Mouse (Mus musculus): ENCODE measurements around the gene H2al1i. TPM values are rescaled to one million over a fixed set of nuclear protein-coding genes. Genes with fewer than 3 reads are reported as not detected.
"Not testable (repeated sequence)": the region's sequence is repeated elsewhere in the genome, so short reads cannot be mapped to it uniquely, and the experiment has no call there.

The H2al1i gene
- polyA plus RNA-seq, 1 experiment from 2014 or later = not detected

GRCm38 (mm10) chrX:11311634-11312033 lies 12.8 kb upstream of the H2al1i start, which contains the start of gene H2al1e:
Gene H2al1e (plus strand): TSS chrX:11311934.
- not testable (repeated sequence) for H3K27ac ChIP-seq (ENCODE audit: low read length); H3K36me3 ChIP-seq (ENCODE audit: insufficient read depth, low read length); ATAC-seq; H3K4me2 ChIP-seq (replicated peaks; ENCODE audit: low read depth, low read length); H3K4me1 ChIP-seq (ENCODE audit: insufficient read depth, low read depth, low read length); H3K4me3 ChIP-seq (ENCODE audit: low read depth, low read length); DNase-seq (ENCODE audit: low spot score); H3K27me3 ChIP-seq (replicated peaks; ENCODE audit: insufficient read depth, low read length); H3K9me3 ChIP-seq (ENCODE audit: low read length); H3K9ac ChIP-seq (replicated peaks; ENCODE audit: low read depth)
- WGBS = no CpG with 5 or more reads among the region's 3 CpGs

DNA sequence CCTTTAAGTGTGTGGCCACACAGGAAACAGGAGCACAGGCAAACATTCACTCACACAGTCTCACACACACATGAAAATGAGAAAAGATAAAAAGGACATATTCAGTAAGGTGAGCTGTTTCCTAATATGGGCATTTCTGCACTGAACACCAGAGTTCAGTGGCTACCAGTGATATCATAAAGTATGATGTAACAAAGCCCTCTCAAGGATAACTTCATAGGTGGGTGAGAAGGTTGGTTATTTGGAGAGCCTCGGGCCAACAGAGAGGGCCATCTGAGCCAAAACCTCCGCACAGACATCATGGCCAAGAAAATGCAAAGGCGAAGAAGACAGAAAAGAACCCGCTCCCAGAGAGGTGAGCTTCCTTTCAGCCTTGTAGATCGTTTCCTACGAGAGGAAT lies 9.6 kb upstream of the H2al1i start, which contains the start of gene H2al1f:
Gene H2al1f, plus strand, starts transcription at position 301 of the 400 bp plus-strand sequence.
- not testable (repeated sequence) for ATAC-seq; H3K9me3 ChIP-seq (ENCODE audit: low read length); H3K27ac ChIP-seq (ENCODE audit: low read length); H3K4me1 ChIP-seq (ENCODE audit: insufficient read depth, low read depth, low read length); DNase-seq (ENCODE audit: low spot score); H3K4me2 ChIP-seq (replicated peaks; ENCODE audit: low read depth, low read length); H3K9ac ChIP-seq (replicated peaks; ENCODE audit: low read depth); H3K36me3 ChIP-seq (ENCODE audit: insufficient read depth, low read length); H3K27me3 ChIP-seq (replicated peaks; ENCODE audit: insufficient read depth, low read length); H3K4me3 ChIP-seq (ENCODE audit: low read depth, low read length)
- no CpG with 5 or more reads among the region's 6 CpGs for WGBS

GRCm38 (mm10) chrX:11317956-11318355 lies 6.5 kb upstream of the H2al1i start, which contains the start of gene H2al1g:
Gene H2al1g (plus strand): TSS chrX:11318256.
- H3K27ac ChIP-seq (ENCODE audit: low read length); DNase-seq (ENCODE audit: low spot score); ATAC-seq; H3K4me3 ChIP-seq (ENCODE audit: low read depth, low read length); H3K4me1 ChIP-seq (ENCODE audit: insufficient read depth, low read depth, low read length); H3K9ac ChIP-seq (replicated peaks; ENCODE audit: low read depth); H3K9me3 ChIP-seq (ENCODE audit: low read length); H3K27me3 ChIP-seq (replicated peaks; ENCODE audit: insufficient read depth, low read length); H3K4me2 ChIP-seq (replicated peaks; ENCODE audit: low read depth, low read length); H3K36me3 ChIP-seq (ENCODE audit: insufficient read depth, low read length): not testable (repeated sequence)
- no CpG with 5 or more reads among the region's 3 CpGs for WGBS

- H3K9ac ChIP-seq (replicated peaks; ENCODE audit: low read depth); H3K27ac ChIP-seq (ENCODE audit: low read length); H3K4me3 ChIP-seq (ENCODE audit: low read depth, low read length); H3K36me3 ChIP-seq (ENCODE audit: insufficient read depth, low read length); H3K4me1 ChIP-seq (ENCODE audit: insufficient read depth, low read depth, low read length); H3K9me3 ChIP-seq (ENCODE audit: low read length); ATAC-seq; H3K27me3 ChIP-seq (replicated peaks; ENCODE audit: insufficient read depth, low read length); DNase-seq (ENCODE audit: low spot score); H3K4me2 ChIP-seq (replicated peaks; ENCODE audit: low read depth, low read length): not testable (repeated sequence)
- no CpG with 5 or more reads among the region's 6 CpGs for WGBS
Measured at GRCm38 (mm10) chrX:11321192-11321591, 3.3 kb upstream of the H2al1i start, which contains the start of gene H2al1h. Gene H2al1h (plus strand): TSS chrX:11321492.

- H3K27ac ChIP-seq (ENCODE audit: low read length); H3K9ac ChIP-seq (replicated peaks; ENCODE audit: low read depth); H3K4me1 ChIP-seq (ENCODE audit: insufficient read depth, low read depth, low read length); H3K4me2 ChIP-seq (replicated peaks; ENCODE audit: low read depth, low read length); H3K27me3 ChIP-seq (replicated peaks; ENCODE audit: insufficient read depth, low read length); H3K36me3 ChIP-seq (ENCODE audit: insufficient read depth, low read length); H3K9me3 ChIP-seq (ENCODE audit: low read length); DNase-seq (ENCODE audit: low spot score); H3K4me3 ChIP-seq (ENCODE audit: low read depth, low read length); ATAC-seq: not testable (repeated sequence)
- WGBS = 81% methylated on average over 2 of the region's 2 CpGs
Measured at GRCm38 (mm10) chrX:11327522-11327921, 3.1 kb downstream of the H2al1i start, which contains the start of gene H2al1j. Gene H2al1j (plus strand): TSS chrX:11327822.

DNA sequence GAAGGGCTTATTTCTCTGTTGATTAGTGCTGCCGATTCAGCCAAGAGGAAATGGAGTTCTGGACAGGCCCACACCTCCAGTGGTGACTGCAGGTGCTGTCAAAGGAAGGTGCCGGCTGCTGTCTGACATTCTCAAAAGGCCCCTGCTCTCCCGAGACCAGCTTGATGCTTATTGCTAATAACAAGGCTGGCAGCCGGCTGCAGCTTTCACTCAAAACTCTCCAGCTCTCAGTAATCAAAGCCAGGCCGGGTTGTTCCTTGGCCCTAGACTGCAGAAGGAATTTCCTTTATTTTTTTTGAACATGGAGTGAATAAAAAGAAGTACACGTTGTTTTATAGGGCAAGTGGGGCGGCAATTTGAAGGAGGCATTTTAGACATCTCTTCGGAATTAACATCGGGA lies 21.3 kb downstream of the H2al1i start:
- TF ChIP-seq CTCF (IDR thresholded peaks at IDR 0.05) (no peak), EP300 (IDR thresholded peaks at IDR 0.05) (no peak)
- Histone ChIP-seq H3K27ac (ENCODE audit: low read length) (no peak overlapping the region), H3K9ac (replicated peaks; ENCODE audit: low read depth) (no peak overlapping the region), H3K4me3 (ENCODE audit: low read depth, low read length) (no peak overlapping the region), H3K36me3 (ENCODE audit: insufficient read depth, low read length) (no peaks in the 10 kb centered on the region), H3K4me1 (ENCODE audit: insufficient read depth, low read depth, low read length) (no peaks in the 10 kb centered on the region), H3K9me3 (ENCODE audit: low read length) (no peaks in the 10 kb centered on the region), H3K4me2 (replicated peaks; ENCODE audit: low read depth, low read length) (no peak overlapping the region), H3K27me3 (replicated peaks; ENCODE audit: insufficient read depth, low read length) (no peaks in the 10 kb centered on the region)
- WGBS = 54% methylated on average over 9 of the region's 9 CpGs
- no peak for ATAC-seq
- DNase-seq (ENCODE audit: low spot score) = peak; percentile 11

GRCm38 (mm10) chrX:11346756-11347155 lies 22.3 kb downstream of the H2al1i start:
- no peak overlapping the region for H3K27ac ChIP-seq (ENCODE audit: low read length)
- WGBS = 79% methylated on average over 3 of the region's 3 CpGs

More at GRCm38 (mm10) chrX:11346756-11347155, 22.3 kb downstream of the H2al1i start:
- ATAC-seq = no peak
- TF ChIP-seq CTCF (IDR thresholded peaks at IDR 0.05) = no peak
- DNase-seq (ENCODE audit: low spot score) = no peak
- no peak overlapping the region for H3K4me3 ChIP-seq (ENCODE audit: low read depth, low read length)
- no peak overlapping the region for H3K9ac ChIP-seq (replicated peaks; ENCODE audit: low read depth)
- no peaks in the 10 kb centered on the region for H3K36me3 ChIP-seq (ENCODE audit: insufficient read depth, low read length)
- no peak overlapping the region for H3K4me2 ChIP-seq (replicated peaks; ENCODE audit: low read depth, low read length)
- no peaks in the 10 kb centered on the region for H3K4me1 ChIP-seq (ENCODE audit: insufficient read depth, low read depth, low read length)
- no peaks in the 10 kb centered on the region for H3K9me3 ChIP-seq (ENCODE audit: low read length)
- H3K27me3 ChIP-seq (replicated peaks; ENCODE audit: insufficient read depth, low read length) = no peaks in the 10 kb centered on the region

All from lung, postnatal 0 days (tissue).